Mouse (Mus musculus) right cerebral cortex, postnatal 25 days (tissue): ENCODE data around the gene Fpgs.
A peak's percentile ranks its signal among the peaks of the same experiment; 100 is the strongest.

Source experiments
- DNase-seq: peaks from one replicate; pipeline ENCODE4 v3.0.0; 2022

Gene Fpgs

DNA sequence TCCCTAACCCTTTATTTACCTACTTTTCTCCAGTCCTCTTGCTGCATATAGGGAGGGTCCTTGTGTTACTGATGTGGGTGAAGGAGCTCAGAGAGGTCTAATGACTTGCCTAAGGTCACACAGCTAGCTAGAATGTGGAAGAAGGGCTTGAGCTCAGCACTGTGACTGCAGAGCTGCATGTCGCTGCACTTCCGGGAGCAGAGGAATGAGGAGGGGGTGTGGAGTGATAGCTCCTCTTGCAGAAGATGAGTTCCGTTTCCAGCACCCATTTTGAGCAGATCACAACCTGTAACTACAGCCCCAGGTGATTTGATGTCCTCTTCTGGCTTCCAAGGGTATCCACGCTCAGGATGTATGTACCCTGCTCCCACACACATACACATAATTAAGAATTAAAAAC lies 20.2 kb upstream of the Fpgs start:
- DNase-seq, result no peak

DNA sequence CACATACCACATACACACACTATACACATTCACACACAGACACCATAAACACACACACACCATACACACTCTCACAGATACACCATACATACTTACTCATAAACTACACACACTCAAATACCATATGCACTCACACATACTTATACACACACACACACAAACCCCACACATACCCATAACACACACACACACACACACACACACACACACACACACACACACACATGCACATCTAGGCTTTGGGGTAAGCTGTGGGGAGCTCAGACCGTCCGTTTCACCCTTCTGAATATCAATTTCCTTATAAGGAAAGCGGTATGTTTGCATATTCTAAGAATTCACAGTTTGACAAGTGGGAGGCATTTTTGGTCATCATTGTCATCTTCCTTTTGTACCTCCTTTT lies 18.6 kb upstream of the Fpgs start:
- DNase-seq, result no peak

DNA sequence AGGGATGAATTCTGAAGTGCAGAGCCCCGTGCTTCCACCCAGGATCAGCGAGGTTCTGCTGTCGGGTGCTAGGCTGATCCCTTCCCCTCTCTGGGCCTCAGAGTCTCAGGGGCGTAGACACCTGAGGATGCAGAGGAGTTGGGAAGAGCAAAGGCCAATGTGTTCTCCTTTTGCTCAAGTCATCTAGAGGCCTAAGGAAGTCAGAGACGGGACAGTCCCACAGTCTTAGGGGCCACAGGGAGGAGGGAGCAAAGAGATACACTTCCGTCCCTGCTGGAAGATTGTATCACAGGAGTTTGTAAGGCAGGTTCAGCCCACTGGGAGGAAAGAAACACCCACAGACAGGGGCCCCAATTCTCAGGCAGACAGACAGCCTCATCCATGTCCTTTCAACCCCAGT lies 18.1 kb upstream of the Fpgs start:
- DNase-seq, result no peak

DNA sequence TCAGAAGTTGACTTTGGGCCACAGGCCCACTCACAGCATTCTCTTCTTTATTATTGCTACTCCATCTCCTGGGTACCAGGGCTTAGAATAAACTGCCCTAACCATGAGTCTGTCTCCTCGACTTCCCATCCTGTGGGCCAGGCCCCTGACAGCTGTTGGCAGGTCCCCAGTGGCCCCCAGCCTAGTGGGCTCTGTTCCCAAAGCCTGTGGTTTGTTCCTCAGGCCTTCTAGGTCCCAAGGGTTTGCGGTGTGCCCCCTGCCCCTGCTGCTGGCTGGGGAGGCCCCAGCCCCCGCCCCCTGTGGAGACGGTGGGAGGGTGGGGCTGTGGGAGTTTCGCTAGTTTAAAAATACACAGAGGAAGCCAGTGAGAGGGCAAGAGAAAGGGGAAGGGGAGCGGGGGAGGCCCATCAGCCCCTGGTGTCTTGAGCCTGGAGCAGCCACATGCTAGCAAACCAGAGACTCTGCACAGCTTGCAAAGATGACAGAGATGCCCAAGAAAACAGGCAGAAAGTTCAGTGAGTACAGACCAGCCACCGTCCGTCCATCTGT lies 16.8 kb upstream of the Fpgs start, which contains the start of gene Sh2d3c:
Gene Sh2d3c (plus strand): TSS at position 375 of the 549 bp plus-strand sequence.
- DNase-seq, result no peak

GRCm38 (mm10) chr2:32720053-32720452 lies 16.1 kb upstream of the Fpgs start:
- no peak for DNase-seq

GRCm38 (mm10) chr2:32718761-32719160 lies 14.8 kb upstream of the Fpgs start:
- DNase-seq, result no peak

DNA sequence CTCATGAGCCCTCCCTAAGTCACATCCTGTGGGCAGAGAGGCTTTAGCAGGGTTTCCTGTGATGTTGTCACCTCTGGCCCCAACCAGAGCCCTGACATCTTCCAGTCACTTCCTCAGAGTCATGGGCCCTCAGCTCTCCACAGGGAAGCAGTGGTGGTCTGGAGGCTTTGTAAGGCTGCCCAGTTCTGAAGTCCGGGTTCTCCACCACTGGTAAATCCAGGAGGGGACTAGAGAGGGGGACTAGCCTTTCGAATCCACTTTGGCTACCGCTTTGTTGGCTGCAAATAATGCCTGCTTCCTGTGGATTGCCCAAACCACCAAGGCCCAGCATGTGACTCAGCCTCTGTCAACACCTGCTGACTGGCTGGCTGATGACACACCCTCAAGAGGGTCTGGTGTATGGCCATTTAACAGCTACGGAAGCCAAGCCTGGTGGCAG lies 11.1 kb upstream of the Fpgs start:
- no peak for DNase-seq

DNA sequence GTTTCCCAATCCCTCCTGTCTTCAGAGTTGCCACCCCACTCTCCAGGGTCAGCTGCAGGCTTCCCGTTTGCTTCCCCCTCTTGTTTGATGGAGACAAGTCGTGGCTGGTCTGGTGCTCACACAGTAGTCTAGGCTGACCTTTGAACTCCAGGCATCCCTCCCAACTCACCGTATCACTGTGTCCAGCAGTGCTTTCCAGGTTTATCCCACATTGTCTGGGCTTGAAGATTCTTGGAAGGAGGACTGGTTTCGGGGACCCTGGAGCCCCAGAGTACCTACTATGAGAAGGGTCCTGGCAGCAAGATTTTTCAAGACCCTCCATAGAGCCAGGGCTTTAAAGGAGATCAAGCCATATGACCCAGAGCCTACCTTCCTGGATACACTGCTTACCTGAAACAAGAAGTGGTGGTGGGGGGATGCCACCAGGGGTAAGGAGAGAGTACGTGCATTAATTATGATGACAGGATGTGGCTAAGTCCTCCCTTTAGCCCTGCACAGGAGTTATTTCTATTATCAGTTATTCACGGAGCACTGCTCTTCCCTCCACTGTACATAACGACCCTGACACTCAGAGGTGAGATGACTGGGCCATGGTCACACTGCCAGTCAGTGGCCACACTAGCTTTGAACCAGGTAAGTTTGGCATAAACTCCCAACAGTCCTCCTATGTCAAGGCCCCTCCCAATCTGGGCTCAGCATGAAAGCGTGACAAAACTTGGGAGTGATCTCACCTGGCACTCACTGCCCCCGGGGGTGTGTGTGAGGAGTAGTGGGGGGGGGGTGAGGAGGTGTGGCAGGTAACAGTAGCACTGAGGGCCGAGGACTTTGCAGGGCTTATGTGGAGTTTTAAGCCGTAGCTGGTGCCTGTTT lies 10.4 kb upstream of the Fpgs start:
- DNase-seq, result no peak

DNA sequence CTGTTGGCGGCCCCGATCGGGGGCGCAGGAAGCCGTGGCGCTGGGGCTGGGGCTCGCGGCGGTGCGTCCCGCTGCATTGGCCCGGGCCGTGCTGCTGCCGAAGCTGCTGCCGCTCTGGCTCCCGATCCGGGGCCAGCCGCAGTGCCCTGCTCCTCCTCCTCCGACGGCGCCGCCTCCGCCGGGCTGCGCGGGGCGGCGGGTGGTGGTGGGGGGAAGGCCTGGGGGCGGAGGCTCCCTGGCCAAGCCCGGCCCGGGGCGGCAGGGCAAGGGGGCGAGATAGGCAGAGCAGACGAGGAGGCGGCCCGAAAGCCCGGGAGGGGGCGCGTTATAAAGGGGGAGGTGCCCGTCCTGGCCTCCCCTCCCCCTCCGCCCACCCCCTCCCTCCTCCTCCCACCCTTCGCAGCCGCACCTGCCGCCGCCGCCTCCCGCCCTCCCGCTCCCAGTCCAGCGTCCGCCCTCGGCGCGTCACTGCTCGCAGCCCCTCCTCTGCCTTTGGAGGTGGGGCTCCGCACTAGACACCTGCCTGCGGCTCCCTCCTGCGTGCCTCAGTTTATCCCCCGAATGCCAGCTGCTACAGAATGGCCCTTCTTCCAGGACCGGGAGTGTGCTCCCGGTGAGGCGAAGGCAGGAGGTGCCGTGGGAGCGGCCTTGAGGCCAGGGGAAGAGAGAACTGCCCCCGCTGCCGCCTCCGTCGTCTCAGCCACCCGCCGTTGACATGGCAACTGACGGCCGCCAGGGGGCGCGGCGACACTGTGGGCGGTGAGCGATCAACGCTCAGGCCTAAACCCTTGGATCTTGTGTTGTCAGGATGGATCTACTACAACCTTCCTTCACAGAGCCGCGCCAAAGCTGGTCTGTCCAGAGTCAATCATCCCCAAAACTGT lies 9.2 kb upstream of the Fpgs start, which contains the start of gene Cdk9:
Gene Cdk9 (minus strand): TSS at position 143 of the 884 bp plus-strand sequence.
- DNase-seq, result peak; percentile 94

GRCm38 (mm10) chr2:32712586-32712933 lies 8.6 kb upstream of the Fpgs start:
- peak; percentile 96 for DNase-seq

DNA sequence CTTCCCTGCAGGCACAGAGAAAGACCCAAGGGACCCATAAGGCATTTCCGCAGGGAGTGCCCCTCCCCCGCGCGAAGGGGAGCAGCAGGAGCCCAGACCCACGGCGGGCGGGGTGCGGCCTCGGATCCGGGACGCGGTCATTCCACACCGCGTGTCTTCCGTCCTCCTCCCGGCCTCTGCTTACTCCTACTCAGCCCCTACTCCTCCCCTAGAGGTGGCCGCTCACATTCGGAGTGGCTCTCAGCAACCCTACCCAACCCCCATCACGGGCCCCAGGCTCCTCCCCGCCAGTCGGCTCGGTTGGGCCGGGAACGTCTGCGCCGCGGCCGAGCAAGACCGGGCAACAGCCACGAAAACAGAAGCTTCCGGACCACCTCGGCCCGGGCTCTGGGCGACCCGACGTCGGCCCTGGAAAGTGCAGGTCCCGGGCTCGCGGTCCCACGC lies 8.2 kb upstream of the Fpgs start:
- peak; percentile 53 for DNase-seq

DNA sequence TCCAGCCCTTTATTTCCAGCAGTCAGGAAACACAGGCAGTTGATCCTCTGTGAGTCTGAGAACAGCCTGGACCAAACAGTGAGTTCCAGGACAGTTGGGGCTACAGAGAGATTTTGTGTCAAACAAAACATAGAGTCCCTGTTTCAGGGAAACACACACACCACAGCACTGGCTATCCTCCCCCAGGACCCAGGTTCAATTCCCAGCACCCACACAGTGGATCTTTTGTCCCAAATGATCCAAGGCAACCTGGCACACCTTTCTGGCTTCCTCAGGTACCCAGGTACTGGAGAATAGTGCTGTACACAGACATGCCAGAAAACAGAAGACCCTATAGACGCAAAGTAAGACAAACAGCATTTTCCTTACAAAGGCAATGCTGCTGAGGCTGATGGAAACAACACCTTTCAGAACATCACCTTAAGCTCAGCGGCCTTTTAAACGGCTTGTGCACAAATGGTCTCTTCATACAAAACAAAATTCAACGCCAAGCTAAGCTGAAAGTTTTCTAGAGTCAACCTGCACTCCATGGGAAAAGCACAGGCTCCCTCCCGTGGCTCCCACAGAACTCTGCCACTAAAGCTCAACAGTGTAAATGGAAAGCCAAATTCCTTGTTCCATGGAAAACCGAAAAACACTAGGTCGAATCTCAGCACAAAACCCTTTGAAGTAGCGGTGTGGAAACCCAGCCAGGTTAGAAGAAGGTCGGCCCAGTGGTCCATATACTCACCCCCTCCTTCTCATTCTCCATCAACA lies 7.5 kb upstream of the Fpgs start:
- no peak for DNase-seq

GRCm38 (mm10) chr2:32710425-32710824 lies 6.5 kb upstream of the Fpgs start:
- DNase-seq, result no peak

GRCm38 (mm10) chr2:32709521-32710137 lies 5.7 kb upstream of the Fpgs start:
- no peak for DNase-seq

- DNase-seq, result no peak
Measured at GRCm38 (mm10) chr2:32708643-32709042, 4.7 kb upstream of the Fpgs start.

DNA sequence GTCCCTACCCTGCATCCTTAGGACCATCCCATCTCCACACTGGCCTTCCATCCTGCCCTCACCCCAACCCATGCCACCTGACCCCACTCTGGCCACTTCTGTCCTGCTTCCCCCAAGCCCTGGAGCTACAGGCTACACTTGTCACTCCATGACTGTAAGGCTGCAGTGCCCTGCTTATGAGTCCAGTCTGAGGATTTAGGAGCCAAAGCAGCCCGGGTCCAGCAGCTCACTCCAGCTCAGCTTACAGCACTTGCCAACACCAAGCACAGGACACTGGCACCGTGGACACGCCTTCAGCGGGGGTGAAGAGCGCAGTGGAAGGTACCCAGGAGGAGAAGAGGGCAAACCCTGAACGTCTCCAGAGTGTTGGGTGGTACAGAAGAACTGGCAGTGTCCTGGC lies 3.0 kb upstream of the Fpgs start:
- DNase-seq, result no peak

GRCm38 (mm10) chr2:32705018-32705417 lies 1.1 kb upstream of the Fpgs start:
- no peak for DNase-seq

- no peak for DNase-seq
Measured at GRCm38 (mm10) chr2:32703046-32703445, 899 bp downstream of the Fpgs start.

- no peak for DNase-seq
Measured at GRCm38 (mm10) chr2:32700966-32701743, 2.8 kb downstream of the Fpgs start.

GRCm38 (mm10) chr2:32699680-32700079 lies 4.3 kb downstream of the Fpgs start:
- no peak for DNase-seq

GRCm38 (mm10) chr2:32694691-32695090 lies 9.3 kb downstream of the Fpgs start:
- DNase-seq, result no peak
